Mouse (Mus musculus) testis, adult 2 months (tissue): Measurements from ENCODE around the gene Lrrtm4.

ENCODE experiments used
- CTCF ChIP-seq: fragments of 200-500 bp; IDR thresholded peaks from 2 replicates; pipeline ENCODE4 v1.5.1; 2012; ENCODE audit warnings: low read depth, mild to moderate bottlenecking, inconsistent platforms, low read length, moderate library complexity; ENCODE audit not compliant: control insufficient read depth, insufficient read depth, insufficient replicate concordance
- POLR2A ChIP-seq: fragments of 200-500 bp; IDR thresholded peaks from 2 replicates; pipeline ENCODE4 v1.6.1; 2012; ENCODE audit warnings: low read depth, mild to moderate bottlenecking, inconsistent platforms, low read length, moderate library complexity; ENCODE audit not compliant: control insufficient read depth

DNA sequence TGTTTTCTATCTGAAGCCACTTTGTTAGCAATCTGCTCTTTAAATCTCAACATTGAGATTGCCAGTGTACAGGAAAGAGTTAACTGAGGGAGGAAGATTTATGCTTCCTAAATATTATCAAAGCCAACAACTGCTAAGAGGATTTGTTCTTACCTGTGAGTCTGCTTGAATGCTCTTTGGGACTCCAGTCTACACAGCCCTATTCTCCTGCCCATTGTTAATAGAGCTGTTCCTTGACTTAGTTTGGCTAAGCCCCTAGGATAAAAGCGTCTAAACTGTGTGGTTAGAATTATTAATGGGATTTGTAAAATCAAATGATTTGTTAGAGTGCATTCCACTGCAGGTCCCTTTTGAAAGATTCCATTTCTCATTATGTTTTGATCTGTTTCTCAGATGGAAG is 168.1 kb downstream of the Lrrtm4 start:
- TF ChIP-seq CTCF (no peak), POLR2A (no peak)
